Comparison of ENCODE assay signal across 8 mouse cellular contexts in the genomic region with DNA sequence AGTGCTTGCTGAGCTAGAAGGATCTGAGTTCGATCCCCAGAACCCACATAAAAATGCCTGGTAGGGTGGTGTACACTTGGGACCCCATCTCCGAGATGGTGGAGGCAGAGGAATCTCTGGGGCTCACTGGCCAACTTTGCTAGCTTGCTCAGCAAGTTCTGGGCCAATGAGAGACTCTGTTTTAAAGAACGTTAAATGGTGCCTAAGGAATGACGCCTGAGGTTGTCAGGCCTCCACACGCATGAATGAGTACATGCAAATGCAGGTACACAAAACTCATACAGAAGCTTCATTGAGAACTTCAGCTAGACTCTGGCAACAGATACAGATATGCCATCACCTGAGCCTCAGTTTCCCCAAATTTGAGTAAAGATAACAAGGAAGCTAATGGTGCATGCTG. TPM values are rescaled to one million over a fixed set of nuclear protein-coding genes. Genes with fewer than 3 reads are reported as not detected.
DNase-seq lines count a peak whose midpoint lies in the region; ATAC-seq lines count a peak whose summit lies in the region.
"Had no signal": no experiment of that assay in that cellular context is flagged by ENCODE, and none has a peak within 500 bp of the region (broad histone marks: within the 10 kb centered on the region; RNA-seq: fewer than 3 reads in every experiment).

No protein-coding gene starts in this region.

- no peak for ATAC-seq in heart, embryonic 15.5 days (replicated peaks; ENCODE audit: insufficient number of reproducible peaks, insufficient read depth, low FRiP score, low read depth)
- ATAC-seq in lung, embryonic 15.5 days (ENCODE audit: borderline replicate concordance, extremely low read depth, low FRiP score, low TSS enrichment): no peak
- 0 out of 2 replicates have a peak, but pooled peaks have one; percentile 32 for ATAC-seq in forebrain, embryonic 14.5 days
- no peak for ATAC-seq in stomach, embryonic 15.5 days (ENCODE audit: insufficient read depth, low FRiP score, low read depth)
- no peak for ATAC-seq in CD4-positive, CD25-positive, alpha-beta regulatory T cell, adult 4 months

- 73% methylated on average over 5 of the region's 5 CpGs for WGBS in heart, embryonic 15.5 days
- WGBS in lung, embryonic 15.5 days: 75% methylated on average over 5 of the region's 5 CpGs
- 42% methylated on average over 5 of the region's 5 CpGs for WGBS in forebrain, embryonic 14.5 days
- 69% methylated on average over 5 of the region's 5 CpGs for WGBS in stomach, embryonic 15.5 days

- H3K9me3 ChIP-seq in heart, embryonic 15.5 days (replicated peaks): no peaks in the 10 kb centered on the region
- H3K9me3 ChIP-seq in lung, embryonic 15.5 days: no peaks in the 10 kb centered on the region
- no peaks in the 10 kb centered on the region for H3K9me3 ChIP-seq in forebrain, embryonic 14.5 days (replicated peaks; ENCODE audit: control insufficient read depth, low read length)
- H3K9me3 ChIP-seq in stomach, embryonic 15.5 days: no peaks in the 10 kb centered on the region

- no peak for DNase-seq in heart, adult 18-20 months
- DNase-seq in lung, postnatal 14 days: no peak
- DNase-seq in forebrain, embryonic 14.5 days (ENCODE audit: low spot score): peak; percentile 40

- no peak overlapping the region for H3K9ac ChIP-seq in heart, embryonic 15.5 days
- no peak overlapping the region for H3K9ac ChIP-seq in lung, embryonic 15.5 days
- H3K9ac ChIP-seq in forebrain, embryonic 14.5 days (ENCODE audit: low read length): no peak overlapping the region
- H3K9ac ChIP-seq in stomach, embryonic 15.5 days: no peak overlapping the region

- peaks cover 45% of the 10 kb centered on the region for H3K4me1 ChIP-seq in heart, embryonic 15.5 days (replicated peaks)
- H3K4me1 ChIP-seq in lung, embryonic 15.5 days: peaks cover 57% of the 10 kb centered on the region
- H3K4me1 ChIP-seq in forebrain, embryonic 14.5 days (ENCODE audit: control insufficient read depth, insufficient read depth, low read length): peaks cover 13% of the 10 kb centered on the region
- H3K4me1 ChIP-seq in stomach, embryonic 15.5 days: peaks cover 28% of the 10 kb centered on the region

- H3K27me3 ChIP-seq in heart, embryonic 15.5 days: no peaks in the 10 kb centered on the region
- H3K27me3 ChIP-seq in lung, embryonic 15.5 days: peaks cover 5% of the 10 kb centered on the region; the same call in 1 of the 2 replicates
- H3K27me3 ChIP-seq in forebrain, embryonic 14.5 days (replicated peaks; ENCODE audit: control insufficient read depth, insufficient read depth, low read length): no peaks in the 10 kb centered on the region
- no peaks in the 10 kb centered on the region for H3K27me3 ChIP-seq in stomach, embryonic 15.5 days (replicated peaks)

- H3K27ac ChIP-seq in heart, embryonic 15.5 days: peak overlapping the region; percentile 98
- peak overlapping the region; percentile 79 for H3K27ac ChIP-seq in lung, embryonic 15.5 days
- 0 out of 2 replicates have a peak overlapping the region, but pooled peaks have one; percentile 2 for H3K27ac ChIP-seq in forebrain, embryonic 14.5 days (ENCODE audit: low read depth, low read length)
- H3K27ac ChIP-seq in stomach, embryonic 15.5 days: peak overlapping the region; percentile 74; the same call in 1 of the 2 replicates
- H3K27ac ChIP-seq: layer of hippocampus, adult 2 months had no signal

- H3K4me2 ChIP-seq in heart, embryonic 15.5 days: peak overlapping the region; percentile 44
- H3K4me2 ChIP-seq in lung, embryonic 15.5 days: peak overlapping the region; percentile 40
- H3K4me2 ChIP-seq in forebrain, embryonic 14.5 days (ENCODE audit: low read length): no peak overlapping the region
- H3K4me2 ChIP-seq in stomach, embryonic 15.5 days: no peak overlapping the region

- H3K36me3 ChIP-seq in heart, embryonic 15.5 days: no peaks in the 10 kb centered on the region
- H3K36me3 ChIP-seq in lung, embryonic 15.5 days: no peaks in the 10 kb centered on the region
- H3K36me3 ChIP-seq in forebrain, embryonic 14.5 days (ENCODE audit: control insufficient read depth, insufficient read depth, low read length): no peaks in the 10 kb centered on the region
- no peaks in the 10 kb centered on the region for H3K36me3 ChIP-seq in stomach, embryonic 15.5 days

- H3K4me3 ChIP-seq in heart, embryonic 15.5 days: no peak overlapping the region
- no peak overlapping the region for H3K4me3 ChIP-seq in lung, embryonic 15.5 days
- no peak overlapping the region for H3K4me3 ChIP-seq in forebrain, embryonic 14.5 days (ENCODE audit: low read depth, low read length)
- H3K4me3 ChIP-seq in stomach, embryonic 15.5 days (replicated peaks): no peak overlapping the region
- H3K4me3 ChIP-seq: layer of hippocampus, adult 2 months had no signal

RNA-seq across cellular contexts. Expression of a gene that starts 49.7 kb away (rescaled TPM):
- 46.0 and 51.1 TPM in 2 replicates for polyA plus RNA-seq in heart, embryonic 15.5 days (2015; fragmentation: Nextera tagmentation; extraction: Ambion mirVana)
- total RNA-seq in heart, adult 18-20 months (2021): 10 to 100 TPM; 15.5 to 21.7 TPM
- polyA plus RNA-seq in lung, embryonic 15.5 days (2015; fragmentation: Nextera tagmentation; extraction: Ambion mirVana): 53.2 and 56.3 TPM in 2 replicates
- 14.5 and 15.6 TPM in 2 replicates for polyA plus RNA-seq in forebrain, embryonic 14.5 days (2014; fragmentation: Nextera tagmentation; extraction: Ambion mirVana)
- 48.7 and 58.7 TPM in 2 replicates for polyA plus RNA-seq in stomach, embryonic 15.5 days (2015; fragmentation: Nextera tagmentation; extraction: Ambion mirVana)
- not detected for polyA plus RNA-seq in CD4-positive, CD25-positive, alpha-beta regulatory T cell, adult 4 months (2017; shearing (Covaris generic))

Comparison
In these comparisons a context has a peak if more than half of its experiments do, and no peak if none do; other contexts are left out.
1. H3K27ac ChIP-seq: peak in every context shown above with its lines; median percentile 98 in heart, embryonic 15.5 days; 79 in lung, embryonic 15.5 days; 74 in stomach, embryonic 15.5 days; 2 in forebrain, embryonic 14.5 days.
2. H3K4me2 ChIP-seq: peak in heart, embryonic 15.5 days (single experiment) and lung, embryonic 15.5 days (single experiment); none in forebrain, embryonic 14.5 days (single experiment) and stomach, embryonic 15.5 days (single experiment).
3. RNA of a gene that starts 49.7 kb away (polyA plus RNA-seq): 48.7 to 58.7 TPM in stomach, embryonic 15.5 days, 53.2 to 56.3 TPM in lung, embryonic 15.5 days, 46.0 to 51.1 TPM in heart, embryonic 15.5 days and 14.5 to 15.6 TPM in forebrain, embryonic 14.5 days; not detected in CD4-positive, CD25-positive, alpha-beta regulatory T cell, adult 4 months; every median in the first group is over 10 times any median in the second.